Mouse (Mus musculus) urinary bladder, adult 18-20 months (tissue): Measurements from ENCODE around the gene Lhpp.

Source experiments
- DNase-seq, 2 experiments: peaks; one replicate each; pipeline ENCODE4 v3.0.0; 2022; ENCODE audit warnings: low spot score in 2 of 2, mixed read lengths in 2 of 2

Gene Lhpp

GRCm38 (mm10) chr7:132736099-132736862, 125.8 kb downstream of the Lhpp start:
- DNase-seq: no peak

- DNase-seq: no peak
Observed at GRCm38 (mm10) chr7:132738844-132739243, 128.4 kb downstream of the Lhpp start.

DNA sequence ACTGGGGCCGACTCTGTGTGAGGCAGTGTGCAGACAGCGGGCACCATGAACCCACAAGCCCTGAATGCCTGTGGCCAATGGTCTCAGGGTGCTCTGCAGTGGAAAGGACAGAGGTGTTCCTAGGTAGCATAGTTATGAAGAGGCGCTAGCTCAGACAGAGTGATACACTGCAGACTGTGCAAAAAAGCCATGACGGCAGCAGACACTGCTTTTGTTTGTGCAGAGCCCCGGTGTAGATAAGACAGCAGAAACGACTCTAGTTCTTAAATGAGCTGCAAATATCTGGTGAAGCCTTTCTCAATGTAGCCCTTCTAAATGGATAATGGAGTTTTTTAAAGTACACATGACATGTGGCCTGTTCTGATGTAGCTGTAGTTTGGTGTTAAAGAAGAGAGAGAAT, 129.4 kb downstream of the Lhpp start:
- no peak for DNase-seq

DNA sequence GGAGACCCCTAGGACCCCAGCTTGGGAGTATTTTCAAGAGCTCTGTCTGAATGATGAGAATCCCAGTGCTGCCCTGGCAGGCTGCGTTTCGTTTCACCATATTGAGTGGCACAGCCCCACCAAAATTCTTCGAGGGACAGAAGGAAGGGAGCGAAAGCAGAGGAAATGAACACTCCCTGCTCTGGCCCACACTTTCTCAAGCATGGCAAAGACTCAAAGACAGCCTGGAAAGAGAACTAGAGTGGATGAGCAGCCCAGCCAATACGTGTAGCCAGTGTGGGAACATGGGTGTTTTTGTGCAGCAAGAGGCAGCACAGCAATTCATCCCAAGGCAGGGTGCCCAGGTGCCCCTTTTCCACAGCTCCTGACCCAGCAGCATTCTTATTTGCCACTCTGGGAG, 132.5 kb downstream of the Lhpp start:
- no peak for DNase-seq

GRCm38 (mm10) chr7:132747096-132747495, 136.7 kb downstream of the Lhpp start:
- DNase-seq: no peak

- no peak for DNase-seq
Observed at GRCm38 (mm10) chr7:132748076-132748769, 137.8 kb downstream of the Lhpp start.

- DNase-seq: no peak
Observed at GRCm38 (mm10) chr7:132749504-132749903, 139.1 kb downstream of the Lhpp start.

- no peak for DNase-seq
Observed at GRCm38 (mm10) chr7:132751716-132752115, 141.3 kb downstream of the Lhpp start.

- DNase-seq: no peak
Observed at GRCm38 (mm10) chr7:132753518-132754388, 143.3 kb downstream of the Lhpp start.

DNA sequence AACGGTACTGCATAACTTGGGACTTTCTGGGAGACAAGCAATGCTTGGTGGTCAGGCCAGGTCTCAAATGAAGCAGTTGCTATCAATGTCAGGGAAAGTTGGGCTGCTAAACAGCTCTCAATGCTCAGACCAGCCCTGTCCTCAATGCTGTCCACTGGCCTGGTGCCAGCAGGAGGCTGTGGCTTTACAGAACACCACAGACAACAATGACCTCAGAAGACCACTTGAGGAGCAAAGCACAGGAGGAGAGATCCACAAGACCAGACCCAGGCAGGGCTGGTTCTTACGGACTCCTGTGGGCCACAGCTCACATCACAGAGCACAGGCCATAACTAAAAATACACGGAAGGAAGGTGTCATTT, 143.9 kb downstream of the Lhpp start:
- DNase-seq: no peak
